Mouse (Mus musculus) hematopoietic stem cell, adult 5-6 weeks (primary cell): ENCODE results near the gene Nup93. TPM values are rescaled to one million over a fixed set of nuclear protein-coding genes. Genes with fewer than 3 reads are reported as not detected.
"Not testable (repeated sequence)": the region's sequence is repeated elsewhere in the genome, so short reads cannot be mapped to it uniquely, and the experiment has no call there.

ENCODE experiments used
- ATAC-seq, 2 experiments: fragments of 125-278 bp in 1 of 2; replicated peaks in 1 of 2; 2 replicates each; pipeline ENCODE4 v1.8.0; 2016 to 2017; ENCODE audit warnings: inconsistent platforms in 2 of 2, mild to moderate bottlenecking in 2 of 2, moderate number of reproducible peaks in 2 of 2, low read depth in 1 of 2, moderate TSS enrichment in 1 of 2; ENCODE audit not compliant: low FRiP score in 2 of 2, poor library complexity in 2 of 2, severe bottlenecking in 2 of 2, insufficient read depth in 1 of 2, low TSS enrichment in 1 of 2
- total RNA-seq: library from RNA; stranded (forward); fragments of 172-1452, 232-1000 nt; gene quantifications from 2 replicates; pipeline ENCODE4 v1.2.3, GENCODE M21; 2017

The Nup93 gene
- 29.3 and 31.3 TPM in 2 replicates for total RNA-seq

- ATAC-seq = peak; percentile 94 to 98
Measured at GRCm38 (mm10) chr8:94214252-94215173, at the start of gene Nup93. Nup93 (plus strand) TSS chr8:94214564.

GRCm38 (mm10) chr8:94165772-94166171, 48.6 kb upstream of the Nup93 start:
- ATAC-seq = not testable (repeated sequence)

- ATAC-seq = peak; percentile 60 to 84
Measured at GRCm38 (mm10) chr8:94167244-94167643, 47.1 kb upstream of the Nup93 start.

GRCm38 (mm10) chr8:94169547-94169946, 44.8 kb upstream of the Nup93 start:
- no peak for ATAC-seq

GRCm38 (mm10) chr8:94171321-94171755, 43.0 kb upstream of the Nup93 start:
- ATAC-seq = no peak

GRCm38 (mm10) chr8:94172075-94172808, 42.1 kb upstream of the Nup93 start, which contains the start of gene Mt2:
Mt2 (plus strand) TSS chr8:94172664.
- peak; percentile 38 to 74 for ATAC-seq

- ATAC-seq = peak; percentile 18 to 36; a peak in 1 of 4 replicates
Measured at GRCm38 (mm10) chr8:94172809-94173732, 41.3 kb upstream of the Nup93 start.

- no peak for ATAC-seq
Measured at GRCm38 (mm10) chr8:94173848-94174403, 40.4 kb upstream of the Nup93 start.

- ATAC-seq = no peak
Measured at GRCm38 (mm10) chr8:94174619-94175213, 39.6 kb upstream of the Nup93 start.

- no peak for ATAC-seq
Measured at GRCm38 (mm10) chr8:94177716-94178390, 36.5 kb upstream of the Nup93 start.

GRCm38 (mm10) chr8:94178857-94179712, 35.3 kb upstream of the Nup93 start, which contains the start of gene Mt1:
Mt1 (plus strand) TSS chr8:94179082.
- peak; percentile 65 to 80 for ATAC-seq

- ATAC-seq = peak in 1 of 2 experiments; percentile 14; a peak in 1 of 4 replicates
Measured at GRCm38 (mm10) chr8:94179713-94180560, 34.4 kb upstream of the Nup93 start.

GRCm38 (mm10) chr8:94180561-94180908, 33.8 kb upstream of the Nup93 start:
- ATAC-seq = no peak

GRCm38 (mm10) chr8:94182055-94182929, 32.1 kb upstream of the Nup93 start:
- no peak for ATAC-seq
